Mouse (Mus musculus) cerebellum, adult 11-12 months (tissue): ENCODE measurements around the gene Zfp410.

Source experiments
- DNase-seq: peaks from one replicate; pipeline ENCODE4 v3.0.0; 2022

The Zfp410 gene

GRCm38 (mm10) chr12:84361555-84362489 is 45.2 kb downstream of the Zfp410 start, which contains the start of the genes Coq6 and Fam161b:
Gene Coq6 (plus strand): TSS chr12:84361657.
Gene Fam161b (minus strand): TSS chr12:84361833.
- DNase-seq: peak; percentile 96

GRCm38 (mm10) chr12:84362872-84363271 is 46.2 kb downstream of the Zfp410 start:
- no peak for DNase-seq

DNA sequence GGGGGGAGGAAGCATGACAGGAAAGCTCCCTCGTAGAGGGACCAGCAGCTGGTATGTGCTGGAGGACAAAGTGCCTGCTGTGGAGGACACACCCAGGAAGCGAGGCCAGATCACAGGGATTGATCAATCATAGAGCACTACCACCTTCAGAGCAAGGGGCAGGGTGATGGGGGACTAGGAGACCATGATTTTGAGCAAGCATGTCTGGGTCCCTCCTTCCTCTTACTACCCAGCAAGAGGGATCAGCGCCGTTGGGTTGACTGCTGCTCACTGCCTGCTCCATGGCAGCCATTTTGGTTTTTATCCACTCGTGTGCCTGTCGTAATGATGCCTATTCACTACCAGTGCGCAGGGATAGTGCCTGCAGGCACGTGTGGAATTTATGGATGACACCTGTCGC is 47.6 kb downstream of the Zfp410 start:
- DNase-seq: no peak

- no peak for DNase-seq
These were observed 48.5 kb downstream of the Zfp410 start for GRCm38 (mm10) chr12:84365137-84365536.

- no peak for DNase-seq
These were observed 50.3 kb downstream of the Zfp410 start for GRCm38 (mm10) chr12:84366971-84367370.

GRCm38 (mm10) chr12:84371647-84372046 is 55.0 kb downstream of the Zfp410 start:
- DNase-seq: no peak

DNA sequence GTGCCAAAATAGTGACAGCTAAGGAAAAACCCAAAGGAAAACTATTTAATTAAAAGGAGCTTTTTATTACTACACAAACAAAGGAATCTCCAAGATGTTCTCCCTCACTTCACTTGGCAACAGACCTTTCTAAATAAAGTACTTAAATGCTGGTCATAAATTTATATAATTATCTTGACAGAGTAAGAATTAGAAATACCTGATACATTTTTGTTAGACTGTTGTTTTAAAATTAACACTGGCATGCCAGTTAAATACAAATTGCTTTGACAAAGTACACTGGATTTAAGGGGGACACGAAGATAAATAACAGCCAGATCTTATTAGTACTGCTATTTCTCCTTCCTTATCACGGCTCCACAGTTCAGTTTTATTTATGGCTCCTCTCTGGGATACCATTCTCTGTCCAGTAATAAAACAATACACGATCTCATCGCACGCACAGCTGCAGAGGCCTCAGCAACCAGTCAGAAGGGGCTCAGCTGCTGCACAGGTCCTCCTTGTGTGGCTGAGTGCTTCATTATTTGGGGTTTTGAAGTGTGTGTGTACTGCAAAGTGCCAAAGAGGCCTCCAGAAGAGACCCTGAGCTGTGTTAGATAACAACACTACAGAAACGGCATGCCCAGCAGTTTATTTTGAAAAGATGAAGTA is 57.3 kb downstream of the Zfp410 start:
- no peak for DNase-seq

- DNase-seq: no peak
These were observed 65.7 kb downstream of the Zfp410 start for GRCm38 (mm10) chr12:84382369-84382768.

DNA sequence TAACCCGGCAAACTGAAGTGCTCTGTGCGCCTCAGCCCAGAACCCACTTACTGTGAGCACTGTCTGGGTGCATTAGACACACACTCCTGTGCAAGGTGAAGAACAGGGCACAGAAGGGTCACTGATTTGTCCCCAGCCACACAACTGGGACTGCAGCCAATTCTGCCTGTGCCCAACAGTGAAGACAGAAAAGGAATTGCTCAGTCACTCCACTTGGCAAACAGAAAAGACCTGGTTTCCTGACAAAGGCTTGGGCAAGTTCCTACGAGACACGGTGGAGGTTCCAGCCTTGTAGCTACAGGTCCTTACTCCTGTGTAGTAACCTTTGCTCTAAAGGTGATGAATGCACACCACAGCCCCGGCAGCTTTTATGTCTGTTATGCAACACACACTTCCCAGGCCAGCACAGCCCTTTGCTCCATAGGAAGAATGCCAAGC is 68.0 kb downstream of the Zfp410 start:
- no peak for DNase-seq

DNA sequence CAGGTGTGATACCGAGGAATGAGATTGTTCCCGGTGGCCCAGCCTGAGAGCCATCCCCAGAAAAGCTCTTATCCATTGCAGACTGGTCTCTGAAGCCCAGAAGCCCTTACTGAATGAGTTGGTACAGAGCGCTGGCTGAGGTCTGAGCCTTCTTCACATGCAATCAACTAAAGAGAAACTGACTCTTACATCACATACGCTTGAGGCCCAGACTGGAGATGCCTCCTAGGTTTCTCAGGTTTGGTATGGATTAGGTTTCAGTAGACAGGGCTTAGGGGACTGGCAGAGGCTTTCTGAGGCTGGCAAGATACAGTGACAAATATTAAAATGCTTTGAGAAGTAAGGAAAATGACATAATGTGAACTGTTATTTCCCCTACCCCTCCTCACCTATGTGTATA is 68.8 kb downstream of the Zfp410 start:
- DNase-seq: no peak

GRCm38 (mm10) chr12:84388097-84388496 is 71.4 kb downstream of the Zfp410 start:
- DNase-seq: no peak

GRCm38 (mm10) chr12:84388774-84389400 is 72.2 kb downstream of the Zfp410 start:
- DNase-seq: no peak

GRCm38 (mm10) chr12:84390336-84390735 is 73.7 kb downstream of the Zfp410 start:
- no peak for DNase-seq

DNA sequence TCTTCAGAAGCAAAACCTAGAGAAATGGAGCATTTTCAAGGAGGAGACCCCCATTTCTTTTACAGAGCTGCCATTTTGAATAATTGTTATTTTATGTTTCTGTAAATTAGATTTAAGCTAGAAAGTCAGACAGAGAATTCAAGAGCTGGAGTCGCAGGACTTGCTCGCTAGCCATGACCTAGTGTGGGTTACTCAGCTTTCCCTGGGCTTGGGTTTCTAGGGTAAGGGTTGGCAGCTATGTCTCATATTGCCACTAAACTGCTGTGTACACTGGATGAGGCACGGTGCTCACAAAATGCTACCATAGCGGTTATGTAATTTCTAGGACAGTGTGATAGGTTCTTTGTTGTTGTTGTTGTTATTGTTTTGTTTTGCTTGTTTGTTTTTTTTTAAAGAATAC is 76.0 kb downstream of the Zfp410 start:
- DNase-seq: no peak
